Mouse (Mus musculus) spleen, adult 2 months (tissue): ENCODE results near the gene Kcnh5. TPM values are rescaled to one million over a fixed set of nuclear protein-coding genes. Genes with fewer than 3 reads are reported as not detected.

Experiments used
- DNase-seq, 2 experiments: peaks; one replicate each; pipeline versions ENCODE4 v3.0.0 to v3.0.0-alpha.2; 2012 to 2021; ENCODE audit warnings: low spot score in 2 of 2, low read depth in 1 of 2
- H3K27ac ChIP-seq: fragments of 200-500 bp; 2 replicates; pipeline ENCODE4 v1.5.1; 2012; ENCODE audit warnings: low read length, inconsistent platforms; ENCODE audit not compliant: insufficient read depth
- H3K27me3 ChIP-seq: fragments of 200-500 bp; 2 replicates; pipeline ENCODE4 v1.6.1; 2012; ENCODE audit warnings: mild to moderate bottlenecking, moderate library complexity, low read length, inconsistent platforms; ENCODE audit not compliant: control insufficient read depth, insufficient read depth
- H3K36me3 ChIP-seq: fragments of 200-500 bp; 2 replicates; pipeline ENCODE4 v1.6.1; 2012; ENCODE audit warnings: mild to moderate bottlenecking, low read length, inconsistent platforms; ENCODE audit not compliant: control insufficient read depth, insufficient read depth
- H3K4me1 ChIP-seq: fragments of 200-500 bp; 2 replicates; pipeline ENCODE4 v1.6.1; 2011; ENCODE audit warnings: inconsistent platforms; ENCODE audit not compliant: control insufficient read depth, insufficient read depth, insufficient read length
- H3K4me3 ChIP-seq: fragments of 200-500 bp; 2 replicates; pipeline ENCODE4 v1.5.1; 2011; ENCODE audit warnings: mild to moderate bottlenecking, inconsistent platforms; ENCODE audit not compliant: insufficient read depth, insufficient read length; ENCODE audit errors: extremely low read depth
- CTCF ChIP-seq: fragments of 200-500 bp; IDR thresholded peaks from 2 replicates; pipeline ENCODE4 v1.5.1; 2011; ENCODE audit warnings: mild to moderate bottlenecking, inconsistent platforms; ENCODE audit not compliant: insufficient read depth, insufficient read length, insufficient replicate concordance; ENCODE audit errors: extremely low read depth
- POLR2A ChIP-seq: fragments of 200-500 bp; IDR thresholded peaks from 2 replicates; pipeline ENCODE4 v1.6.1; 2011; ENCODE audit warnings: low read depth, low read length, inconsistent platforms
- WGBS: fragments of 180-500 bp; shearing (Covaris S2); methylation state at CpG from one replicate; pipeline ENCODE4 v1.1.7; 2018; 5-methylcytosine and 5-hydroxymethylcytosine counted together
- polyA plus RNA-seq: library from polyadenylated mRNA; depleted of rRNA; stranded (reverse); fragments of >200 nt; gene quantifications from 2 replicates; pipeline ENCODE4 v1.2.3, GENCODE M21; 2012

Gene Kcnh5
- polyA plus RNA-seq, 1 experiment, result not detected

DNA sequence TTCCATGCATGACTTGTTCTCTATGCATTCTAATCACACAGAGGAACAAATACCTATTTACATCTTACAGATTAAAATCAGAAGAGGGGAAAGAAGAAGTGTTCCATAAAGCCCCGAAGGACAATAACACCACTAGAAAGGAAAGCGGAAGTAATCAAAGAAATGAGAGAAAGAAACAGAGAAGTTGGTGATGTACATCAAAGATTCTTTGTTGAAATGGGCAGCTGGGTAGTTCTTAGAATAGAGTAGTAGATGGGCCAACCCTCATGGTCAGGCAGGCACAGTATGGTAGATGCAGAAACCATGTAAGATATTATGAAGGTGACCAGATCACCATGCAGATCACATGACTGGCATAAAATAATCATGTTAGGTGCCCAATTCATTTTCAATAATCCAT, 210.9 kb downstream of the Kcnh5 start:
- WGBS, result 78% methylated on average over 2 of the region's 2 CpGs
- H3K4me3 ChIP-seq, result no peak overlapping the region

DNA sequence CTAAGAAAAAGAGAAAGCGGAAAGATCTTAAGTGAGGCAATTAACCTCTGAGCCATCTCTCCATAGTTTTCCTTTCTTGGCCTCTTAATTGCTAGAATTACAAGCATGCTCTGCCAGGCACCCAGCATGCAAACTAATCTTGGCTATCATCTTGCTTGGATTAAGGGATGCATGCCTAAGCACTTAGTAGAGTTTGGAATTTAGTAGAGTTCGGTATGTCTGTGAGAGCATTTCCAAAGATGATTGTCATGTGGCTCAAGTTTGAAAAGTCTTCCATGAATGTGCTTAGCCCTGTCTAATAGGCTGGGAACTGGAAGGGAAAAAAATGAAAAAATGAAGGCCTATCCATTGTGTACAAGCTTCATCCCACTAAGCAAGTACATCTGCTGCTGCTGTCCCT, 224.5 kb downstream of the Kcnh5 start:
- no peak for DNase-seq

More for the DNA sequence above, 210.9 kb downstream of the Kcnh5 start:
- Histone ChIP-seq H3K36me3 (no peaks in the 10 kb centered on the region), H3K27me3 (no peaks in the 10 kb centered on the region), H3K27ac (no peak overlapping the region), H3K4me1 (no peaks in the 10 kb centered on the region)
- no peak for TF ChIP-seq POLR2A
- TF ChIP-seq CTCF, result no peak
- DNase-seq, result no peak

DNA sequence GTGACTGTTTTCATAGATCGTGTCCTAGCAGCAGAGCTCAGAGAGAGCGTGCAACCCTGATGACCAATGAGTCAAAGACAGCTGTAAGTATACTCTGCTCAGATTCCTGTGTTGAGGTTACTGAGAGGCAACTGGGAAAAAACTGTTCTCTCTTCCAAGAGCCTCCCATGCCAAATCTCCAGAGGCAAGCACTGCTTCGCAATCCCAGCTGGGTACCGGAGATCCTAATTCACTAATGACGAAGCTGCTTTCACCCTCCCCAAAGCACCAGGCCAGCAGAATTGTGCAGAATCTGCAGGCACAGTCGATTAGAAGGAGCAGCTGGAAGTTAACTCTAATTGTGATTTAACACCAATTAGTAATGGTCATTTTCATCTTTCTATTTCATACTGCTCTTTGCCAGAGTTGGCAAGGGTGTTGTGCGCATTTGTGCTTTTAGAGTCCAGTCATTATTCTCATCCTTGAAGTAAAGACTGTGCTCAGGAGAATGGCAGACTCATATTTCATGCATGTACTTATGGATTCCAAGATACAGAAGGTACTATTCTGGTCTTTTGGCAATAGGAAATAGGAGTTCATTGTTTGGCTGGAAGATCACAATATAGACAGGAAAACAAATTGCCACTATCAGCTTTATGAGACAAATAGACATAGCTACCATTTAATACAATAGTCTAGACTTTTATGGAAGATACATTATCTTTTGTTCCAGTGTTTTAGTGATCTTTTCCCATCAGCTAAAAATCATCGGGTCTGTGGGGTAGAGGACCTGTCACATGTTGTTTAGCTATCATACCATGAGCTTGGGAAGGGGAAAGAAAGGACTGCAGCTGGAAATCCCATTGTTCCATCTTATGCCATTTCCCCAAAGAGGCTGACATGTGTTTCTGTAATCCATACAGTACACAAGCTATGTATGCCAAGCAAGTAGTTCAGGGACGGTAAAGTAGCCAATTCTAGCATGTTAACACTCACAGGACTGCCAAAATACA, 225.7 kb downstream of the Kcnh5 start:
- TF ChIP-seq CTCF (no peak), POLR2A (no peak)
- WGBS, result 83% methylated on average over 9 of the region's 9 CpGs
- no peaks in the 10 kb centered on the region for H3K36me3 ChIP-seq
- no peak for DNase-seq
- no peaks in the 10 kb centered on the region for H3K4me1 ChIP-seq
- H3K27ac ChIP-seq, result no peak overlapping the region
- H3K27me3 ChIP-seq, result no peaks in the 10 kb centered on the region
- H3K4me3 ChIP-seq, result no peak overlapping the region

More for the DNA sequence above, 224.5 kb downstream of the Kcnh5 start:
- 84% methylated on average over 2 of the region's 2 CpGs for WGBS
- H3K27ac ChIP-seq, result no peak overlapping the region
- H3K36me3 ChIP-seq, result no peaks in the 10 kb centered on the region
- H3K27me3 ChIP-seq, result no peaks in the 10 kb centered on the region
- no peaks in the 10 kb centered on the region for H3K4me1 ChIP-seq
- TF ChIP-seq CTCF (no peak), POLR2A (no peak)
- no peak overlapping the region for H3K4me3 ChIP-seq

DNA sequence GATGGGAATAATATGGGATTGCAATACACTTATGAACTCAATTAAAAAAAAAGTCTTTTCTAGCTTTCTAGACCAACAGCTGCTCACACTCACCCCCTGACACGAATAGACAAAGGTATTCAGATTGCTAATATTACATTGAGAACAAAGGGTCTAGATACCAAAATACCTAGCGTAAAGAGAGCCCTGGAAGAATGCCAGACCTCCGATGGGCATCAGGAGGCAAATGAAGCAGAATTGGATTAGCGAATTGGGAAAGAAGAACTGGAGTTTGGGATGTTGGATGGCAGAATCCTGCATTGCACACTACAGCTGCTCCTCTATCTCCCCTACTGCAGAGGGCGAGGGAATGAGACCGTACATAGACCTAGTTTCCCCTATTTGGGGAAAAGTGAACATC, 275.8 kb downstream of the Kcnh5 start:
- Histone ChIP-seq H3K4me3 (no peak overlapping the region), H3K4me1 (no peaks in the 10 kb centered on the region), H3K27ac (no peak overlapping the region), H3K36me3 (no peaks in the 10 kb centered on the region), H3K27me3 (no peaks in the 10 kb centered on the region)
- WGBS, result 88% methylated on average over 6 of the region's 6 CpGs
- TF ChIP-seq POLR2A, result no peak
- no peak for DNase-seq

DNA sequence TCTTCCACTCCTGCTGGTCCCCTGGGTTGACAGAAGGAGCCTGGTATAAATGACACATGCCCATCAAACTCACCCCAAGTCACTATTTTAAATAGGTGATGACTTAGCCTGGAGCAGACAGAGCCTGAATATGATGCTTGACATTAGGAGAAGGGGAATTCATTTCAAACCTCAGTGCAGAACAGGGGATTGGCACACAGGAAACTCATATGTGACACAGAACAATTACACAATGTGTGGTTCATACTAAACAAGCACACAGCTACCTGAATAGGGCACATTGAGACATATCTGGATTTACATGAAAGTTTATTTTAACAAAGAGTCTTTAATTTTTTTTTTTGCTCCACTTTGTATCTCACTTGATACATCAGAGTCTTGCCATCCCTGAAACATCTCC, 276.4 kb downstream of the Kcnh5 start:
- no peak overlapping the region for H3K4me3 ChIP-seq
- no peak overlapping the region for H3K27ac ChIP-seq
- DNase-seq, result no peak
- no peaks in the 10 kb centered on the region for H3K27me3 ChIP-seq
- no peak for TF ChIP-seq CTCF
- no peak for TF ChIP-seq POLR2A
- H3K4me1 ChIP-seq, result no peaks in the 10 kb centered on the region
- H3K36me3 ChIP-seq, result no peaks in the 10 kb centered on the region

DNA sequence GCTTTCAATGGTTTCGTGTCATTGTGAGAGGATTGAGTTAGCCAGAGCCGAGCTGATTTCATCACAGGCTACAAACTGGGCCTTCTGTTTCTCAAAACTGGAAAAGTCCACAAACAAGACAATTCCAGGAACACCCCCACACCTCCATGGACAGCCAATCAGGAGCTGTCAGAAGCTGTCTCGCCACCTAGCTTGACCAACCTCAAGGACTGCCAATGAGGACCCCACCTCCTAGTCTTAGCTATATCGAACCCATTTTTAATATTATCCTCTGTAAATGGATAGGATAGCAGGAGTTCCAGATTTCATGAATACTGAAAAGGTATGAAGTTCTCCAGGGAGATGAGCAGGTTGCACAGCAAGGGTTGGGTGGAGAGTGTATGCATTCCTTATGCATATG, 278.1 kb downstream of the Kcnh5 start:
- TF ChIP-seq CTCF (no peak), POLR2A (no peak)
- 90% methylated on average over 4 of the region's 4 CpGs for WGBS
- H3K4me1 ChIP-seq, result no peaks in the 10 kb centered on the region
- H3K4me3 ChIP-seq, result no peak overlapping the region
- no peaks in the 10 kb centered on the region for H3K36me3 ChIP-seq
- no peaks in the 10 kb centered on the region for H3K27me3 ChIP-seq
- DNase-seq, result no peak
- no peak overlapping the region for H3K27ac ChIP-seq

DNA sequence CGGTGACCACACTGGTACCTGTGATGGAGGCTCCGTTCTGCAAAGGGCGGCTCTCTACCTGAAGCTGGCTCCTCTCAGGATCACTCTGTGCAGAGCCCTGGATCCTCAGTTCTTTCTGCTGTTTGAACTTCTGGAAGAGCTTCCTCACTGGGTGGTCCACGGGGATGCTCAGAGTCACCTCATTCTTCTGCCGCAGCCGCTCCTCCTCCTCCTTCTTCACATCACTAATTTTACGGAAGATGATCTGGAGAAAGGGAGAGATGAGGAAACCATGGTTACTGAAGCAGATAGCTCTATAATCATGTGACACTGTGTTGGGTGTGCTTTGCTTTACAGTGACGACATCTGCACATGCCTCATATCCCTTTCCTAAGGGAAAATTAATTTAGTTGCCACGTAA, 278.9 kb downstream of the Kcnh5 start:
- Histone ChIP-seq H3K4me1 (no peaks in the 10 kb centered on the region), H3K36me3 (no peaks in the 10 kb centered on the region), H3K4me3 (no peak overlapping the region), H3K27me3 (no peaks in the 10 kb centered on the region), H3K27ac (no peak overlapping the region)
- 91% methylated on average over 9 of the region's 9 CpGs for WGBS
- TF ChIP-seq POLR2A, result no peak
- no peak for TF ChIP-seq CTCF
- DNase-seq, result no peak
